Mouse (Mus musculus) embryonic facial prominence, embryonic 11.5 days (tissue): ENCODE results near the gene Gse1. TPM values are rescaled to one million over a fixed set of nuclear protein-coding genes. Genes with fewer than 3 reads are reported as not detected.
A peak's percentile ranks its signal among the peaks of the same experiment; 100 is the strongest.

Source experiments
- ATAC-seq: fragments of 200-750 bp; cut with Nextera tagmentation; replicated peaks from 2 replicates; pipeline ENCODE4 v1.8.0; 2017; ENCODE audit warnings: low read depth; ENCODE audit not compliant: insufficient number of reproducible peaks, low FRiP score, low TSS enrichment
- DNase-seq: peaks from one replicate; pipeline ENCODE4 v3.0.0-alpha.2; 2015; ENCODE audit warnings: low spot score
- H3K27ac ChIP-seq: fragments of 300-500 bp; sonication (generic); replicated peaks from 2 replicates; pipeline ENCODE4 v1.5.1; 2014; ENCODE audit warnings: mild to moderate bottlenecking, low read depth, low read length, control low read depth
- H3K27me3 ChIP-seq: fragments of 300-500 bp; sonication (generic); 2 replicates; pipeline ENCODE4 v1.6.1; 2014; ENCODE audit warnings: mild to moderate bottlenecking, low read length, moderate library complexity, mixed read lengths; ENCODE audit not compliant: control insufficient read depth, insufficient read depth
- H3K36me3 ChIP-seq: fragments of 300-500 bp; sonication (generic); replicated peaks from 2 replicates; pipeline ENCODE4 v1.6.1; 2014; ENCODE audit warnings: low read depth, mild to moderate bottlenecking, low read length, moderate library complexity, mixed read lengths; ENCODE audit not compliant: control insufficient read depth, insufficient read depth
- H3K4me1 ChIP-seq: fragments of 300-500 bp; sonication (generic); 2 replicates; pipeline ENCODE4 v1.6.1; 2014; ENCODE audit warnings: low read length, mixed read lengths; ENCODE audit not compliant: control insufficient read depth, insufficient read depth
- H3K4me2 ChIP-seq: fragments of 300-500 bp; sonication (generic); 2 replicates; pipeline ENCODE4 v1.6.1; 2014; ENCODE audit warnings: low read depth, mild to moderate bottlenecking, control low read depth, low read length, moderate library complexity
- H3K4me3 ChIP-seq: fragments of 300-500 bp; sonication (generic); 2 replicates; pipeline ENCODE4 v1.5.1; 2014; ENCODE audit warnings: low read depth, low read length, control low read depth
- H3K9ac ChIP-seq: fragments of 300-500 bp; sonication (generic); replicated peaks from 2 replicates; pipeline ENCODE4 v1.6.1; 2014; ENCODE audit warnings: mild to moderate bottlenecking, control low read depth, low read length
- H3K9me3 ChIP-seq: fragments of 300-500 bp; sonication (generic); replicated peaks from 2 replicates; pipeline ENCODE4 v1.6.1; 2016; ENCODE audit warnings: mild to moderate bottlenecking, low read length, inconsistent platforms, mixed read lengths; ENCODE audit not compliant: control insufficient read depth
- WGBS: fragments of 180-500 bp; shearing (Covaris S2); extraction: QIAGEN DNeasy Blood & Tissue Kit; methylation state at CpG from one replicate; pipeline ENCODE4 v1.1.7; 2014; 5-methylcytosine and 5-hydroxymethylcytosine counted together
- polyA plus RNA-seq: library from polyadenylated mRNA; unstranded; fragments of >200 nt; fragmentation: Nextera tagmentation; extraction: Ambion mirVana; gene quantifications from 2 replicates; pipeline ENCODE4 v1.2.1, GENCODE M21; 2014

Gse1 gene
- polyA plus RNA-seq, 1 experiment from 2014 or later = 8.1 TPM

DNA sequence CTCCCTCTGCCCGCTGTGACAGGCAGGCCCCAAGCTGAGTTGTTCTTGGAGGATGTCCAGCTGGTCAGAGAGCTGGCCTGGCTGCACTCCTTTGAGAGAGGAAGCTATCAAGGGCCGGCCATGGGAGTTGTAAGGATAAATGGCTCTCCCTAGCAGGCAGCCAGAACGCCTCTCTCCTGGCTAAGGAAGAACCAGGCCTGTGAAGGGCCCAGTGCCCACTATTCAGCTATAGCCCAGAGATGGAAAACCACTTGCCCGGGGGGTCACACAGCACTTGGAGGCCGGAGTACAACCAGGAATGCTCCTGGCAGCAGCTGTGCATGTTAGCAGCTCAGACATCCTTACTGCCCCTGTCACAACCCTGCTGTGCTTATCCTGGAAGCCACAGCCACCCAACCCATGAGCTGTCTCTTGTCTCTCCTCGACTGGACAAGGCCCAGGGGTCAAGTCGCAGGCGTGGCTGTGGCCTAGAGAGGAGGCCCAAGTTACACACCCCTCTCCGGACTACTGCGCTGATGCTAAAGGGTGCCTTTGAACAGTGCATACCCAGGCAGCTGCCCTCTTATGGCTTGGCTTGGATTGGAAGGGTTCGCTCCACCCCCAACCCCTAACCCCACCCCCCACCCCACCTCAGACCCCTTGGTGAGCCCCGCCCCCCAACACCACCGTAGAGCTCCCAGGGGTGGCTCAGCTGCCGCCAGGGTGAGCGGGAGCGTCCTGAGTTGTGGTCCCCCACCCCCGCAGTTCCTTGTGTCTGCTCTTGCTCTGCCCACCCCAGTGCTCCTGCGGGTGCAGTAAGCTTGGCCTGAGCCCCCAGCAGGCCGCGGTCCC is 276.2 kb downstream of the Gse1 start:
- no peaks in the 10 kb centered on the region for H3K27me3 ChIP-seq
- DNase-seq = no peak

DNA sequence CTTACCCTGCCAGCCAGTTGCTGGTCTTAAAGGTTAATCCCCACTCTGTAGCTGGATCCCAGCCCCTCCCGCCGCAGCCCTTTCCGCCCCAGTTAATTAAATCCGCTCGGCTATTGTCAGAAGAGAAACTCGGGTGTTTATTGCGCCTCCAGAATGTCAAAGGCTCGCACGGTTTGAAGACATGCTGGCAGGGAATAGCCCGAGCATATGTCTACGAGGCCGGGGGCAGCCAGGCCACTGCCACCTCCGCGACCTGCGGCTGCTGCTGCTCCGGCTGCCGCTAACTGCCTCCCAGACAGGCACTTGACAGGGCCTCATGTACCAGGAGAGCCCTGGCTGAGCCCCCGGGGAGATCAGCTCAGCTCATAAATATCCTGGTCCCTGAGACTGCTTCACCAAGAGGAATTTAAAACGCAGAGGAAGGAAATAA is 276.8 kb downstream of the Gse1 start:
- ATAC-seq = no peak
- 4% methylated on average over 19 of the region's 19 CpGs for WGBS

More for the DNA sequence above, 276.2 kb downstream of the Gse1 start:
- Histone ChIP-seq H3K36me3 (no peaks in the 10 kb centered on the region), H3K4me3 (peak overlapping the region; percentile 8; the same call in 1 of the 2 replicates), H3K4me2 (peak overlapping the region; percentile 46), H3K27ac (peak overlapping the region; percentile 7; the same call in 1 of the 2 replicates), H3K9me3 (no peaks in the 10 kb centered on the region), H3K4me1 (peaks cover 35% of the 10 kb centered on the region), H3K9ac (peak overlapping the region; percentile 28; the same call in 1 of the 2 replicates)
- WGBS = 8% methylated on average over 20 of the region's 20 CpGs
- ATAC-seq = no peak; the same call in 1 of the 2 replicates

DNA sequence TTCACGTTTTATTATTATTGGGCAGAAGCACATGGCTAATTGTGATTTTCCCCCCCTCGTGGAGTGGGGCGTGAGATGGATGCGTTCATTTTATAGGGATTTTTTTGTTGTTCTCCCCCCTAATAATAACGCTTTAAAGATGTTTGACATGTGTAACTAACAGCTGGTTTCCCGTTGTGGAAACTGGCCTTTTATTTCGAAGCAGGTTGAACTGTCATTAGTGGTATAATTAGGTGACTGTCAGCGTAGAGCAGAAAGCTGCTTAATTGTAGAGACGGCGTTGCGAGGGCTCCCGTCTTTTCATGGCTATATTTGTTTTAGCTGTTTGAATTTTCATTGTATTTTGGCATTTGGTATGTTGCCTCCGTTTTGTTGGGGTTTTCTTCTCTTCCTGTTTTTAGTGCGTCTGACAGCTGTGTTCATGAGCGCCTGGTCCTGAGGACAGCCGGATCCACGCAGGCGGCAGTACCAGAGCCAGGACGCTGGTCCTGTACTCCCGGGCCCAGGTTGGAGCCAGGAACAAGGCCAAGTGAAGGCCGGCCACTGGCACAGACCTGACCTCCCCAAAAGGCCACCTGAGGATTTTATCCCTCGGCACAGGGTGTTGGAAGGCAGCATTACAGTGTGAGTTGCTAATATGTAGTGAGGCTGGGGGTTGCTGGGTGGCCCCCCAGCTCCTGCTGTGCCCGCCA is 277.5 kb downstream of the Gse1 start:
- Histone ChIP-seq H3K36me3 (no peaks in the 10 kb centered on the region), H3K9ac (no peak overlapping the region), H3K4me3 (no peak overlapping the region), H3K4me2 (peak overlapping the region; percentile 46; the same call in 1 of the 2 replicates), H3K9me3 (no peaks in the 10 kb centered on the region), H3K27me3 (no peaks in the 10 kb centered on the region), H3K4me1 (peaks cover 43% of the 10 kb centered on the region), H3K27ac (peak overlapping the region; percentile 28; the same call in 1 of the 2 replicates)
- ATAC-seq (no peak), DNase-seq (no peak)
- 18% methylated on average over 23 of the region's 23 CpGs for WGBS

More for the DNA sequence above, 276.8 kb downstream of the Gse1 start:
- peak overlapping the region; percentile 46 for H3K4me2 ChIP-seq
- H3K4me1 ChIP-seq = peaks cover 40% of the 10 kb centered on the region
- H3K27me3 ChIP-seq = no peaks in the 10 kb centered on the region
- DNase-seq = peak; percentile 61
- H3K36me3 ChIP-seq = no peaks in the 10 kb centered on the region
- peak overlapping the region; percentile 28; the same call in 1 of the 2 replicates for H3K9ac ChIP-seq
- H3K27ac ChIP-seq = peak overlapping the region; percentile 28; the same call in 1 of the 2 replicates
- H3K9me3 ChIP-seq = no peaks in the 10 kb centered on the region
- H3K4me3 ChIP-seq = peak overlapping the region; percentile 8; the same call in 1 of the 2 replicates

DNA sequence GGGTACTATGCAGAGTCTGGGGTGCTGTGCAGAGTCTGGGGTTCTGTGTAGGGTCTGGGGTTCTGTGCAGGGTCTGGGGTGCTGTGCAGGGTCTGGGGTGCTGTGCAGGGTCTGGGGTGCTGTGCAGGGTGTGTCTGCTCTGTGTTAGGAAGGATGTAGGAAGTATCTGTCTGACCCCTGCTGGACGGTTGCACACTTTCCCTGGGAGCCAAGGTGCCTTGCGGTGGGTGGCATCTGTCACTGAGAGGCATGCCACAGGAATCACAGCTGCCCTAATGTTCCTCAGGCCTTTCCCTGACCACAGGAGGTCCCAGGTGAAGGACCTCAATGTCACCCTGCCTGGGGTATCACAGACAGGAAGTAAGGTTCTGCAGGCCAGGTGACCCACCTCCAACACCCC is 278.3 kb downstream of the Gse1 start:
- DNase-seq = no peak
- Histone ChIP-seq H3K4me3 (no peak overlapping the region), H3K9ac (no peak overlapping the region), H3K27ac (no peak overlapping the region), H3K27me3 (no peaks in the 10 kb centered on the region), H3K36me3 (no peaks in the 10 kb centered on the region), H3K4me2 (no peak overlapping the region), H3K4me1 (peaks cover 48% of the 10 kb centered on the region), H3K9me3 (no peaks in the 10 kb centered on the region)
- 57% methylated on average over 2 of the region's 2 CpGs for WGBS
- ATAC-seq = no peak

DNA sequence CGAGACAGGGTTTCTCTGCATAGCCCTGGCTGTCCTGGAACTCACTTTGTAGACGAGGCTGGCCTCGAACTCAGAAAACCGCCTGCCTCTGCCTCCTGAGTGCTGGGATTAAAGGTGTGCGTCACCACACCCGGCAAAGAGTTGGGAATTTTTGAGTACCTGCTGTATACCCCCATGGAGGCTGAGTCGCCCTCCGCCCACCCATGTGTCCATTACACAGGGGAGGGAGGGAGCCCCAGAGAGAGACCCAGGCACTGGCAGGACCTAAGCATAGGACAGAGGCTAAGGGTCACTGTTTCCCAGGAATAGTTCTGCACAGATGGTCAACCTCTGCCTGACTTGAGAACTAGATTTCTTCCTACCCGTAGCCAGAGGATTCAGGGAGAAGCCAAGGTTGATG is 279.0 kb downstream of the Gse1 start:
- Histone ChIP-seq H3K4me3 (no peak overlapping the region), H3K9ac (no peak overlapping the region), H3K4me1 (peaks cover 55% of the 10 kb centered on the region), H3K4me2 (no peak overlapping the region), H3K9me3 (no peaks in the 10 kb centered on the region), H3K36me3 (no peaks in the 10 kb centered on the region), H3K27ac (no peak overlapping the region), H3K27me3 (no peaks in the 10 kb centered on the region)
- WGBS = 83% methylated on average over 9 of the region's 9 CpGs
- ATAC-seq (no peak), DNase-seq (no peak)

DNA sequence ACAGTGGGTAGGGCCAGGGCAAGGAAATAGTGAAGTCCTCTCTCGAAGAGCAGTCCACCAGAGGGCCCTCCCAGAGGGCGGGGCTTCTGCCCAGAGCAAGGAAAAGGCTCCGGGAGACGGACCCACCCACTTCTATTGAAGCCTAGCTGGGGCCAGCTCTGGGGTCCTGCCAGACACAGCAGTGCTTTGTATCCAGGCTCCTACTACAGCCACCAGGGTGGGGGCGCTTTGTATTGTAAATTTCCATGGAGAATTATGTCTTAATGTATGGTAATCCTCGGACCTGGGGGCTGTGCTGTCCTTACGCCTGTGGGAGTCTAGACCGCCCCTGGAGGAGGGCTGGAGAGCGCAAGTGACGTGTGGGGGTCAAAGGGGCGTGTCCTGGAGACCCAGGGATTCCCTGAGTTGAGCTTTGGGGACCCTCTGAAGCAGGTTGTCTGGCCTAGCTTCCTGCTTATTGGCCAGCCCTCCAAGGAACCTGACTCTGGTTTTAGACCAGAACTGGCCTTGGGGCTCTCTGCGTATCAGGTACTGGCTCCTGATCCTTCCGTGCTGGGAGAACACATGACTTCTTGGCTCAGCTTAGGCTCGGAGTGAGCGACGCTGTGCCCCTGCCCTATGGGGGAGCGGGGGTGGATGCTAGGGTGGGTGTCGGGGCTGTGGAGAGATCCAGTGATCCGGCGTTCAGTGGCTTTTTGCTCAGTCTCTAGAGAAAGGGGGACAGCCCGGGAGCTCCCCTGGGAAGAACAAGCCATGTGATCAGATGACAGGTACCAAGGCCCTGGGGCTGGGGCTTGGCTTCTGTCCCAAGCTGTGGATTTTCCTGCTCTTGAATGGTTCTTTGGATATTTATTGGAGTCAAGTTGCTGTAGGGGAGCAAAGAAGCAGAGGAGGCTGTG is 281.1 kb downstream of the Gse1 start:
- DNase-seq = peak; percentile 80
- Histone ChIP-seq H3K4me3 (no peak overlapping the region), H3K4me1 (peaks cover 59% of the 10 kb centered on the region), H3K9me3 (no peaks in the 10 kb centered on the region), H3K9ac (no peak overlapping the region), H3K27ac (0 out of 2 replicates have a peak overlapping the region, but pooled peaks have one; percentile 2), H3K4me2 (peak overlapping the region; percentile 40), H3K36me3 (no peaks in the 10 kb centered on the region), H3K27me3 (no peaks in the 10 kb centered on the region)
- peak; percentile 39 for ATAC-seq
- 4% methylated on average over 21 of the region's 21 CpGs for WGBS

DNA sequence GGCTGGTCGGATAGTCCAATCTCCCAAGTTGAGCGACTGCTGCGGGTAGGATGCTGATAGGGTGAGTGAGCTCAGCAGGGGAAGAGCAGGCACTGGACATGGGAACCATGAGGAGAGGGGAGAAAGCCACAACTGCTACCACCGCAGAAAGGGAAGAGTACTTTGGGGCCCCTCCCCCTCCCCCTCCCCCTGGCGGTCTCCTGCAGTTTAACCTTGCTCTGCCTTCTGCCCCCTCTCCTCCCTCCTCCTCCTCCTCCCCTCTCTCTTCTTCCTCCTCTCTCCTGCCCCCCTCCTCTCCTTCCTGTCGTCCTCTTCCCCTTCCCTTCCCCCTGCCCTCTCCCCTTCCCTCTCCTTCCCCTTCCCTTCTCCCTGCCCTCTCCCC is 281.8 kb downstream of the Gse1 start:
- Histone ChIP-seq H3K4me1 (peaks cover 55% of the 10 kb centered on the region), H3K36me3 (no peaks in the 10 kb centered on the region), H3K9me3 (no peaks in the 10 kb centered on the region), H3K27me3 (no peaks in the 10 kb centered on the region), H3K27ac (no peak overlapping the region), H3K4me3 (no peak overlapping the region), H3K9ac (no peak overlapping the region), H3K4me2 (no peak overlapping the region)
- ATAC-seq (no peak), DNase-seq (no peak)
- WGBS = 8% methylated on average over 4 of the region's 6 CpGs
